Mouse (Mus musculus) CH12.LX (cell line): ENCODE data around the gene Elf1. TPM values are rescaled to one million over a fixed set of nuclear protein-coding genes. Genes with fewer than 3 reads are reported as not detected.

Experiments
- DNase-seq: peaks from one replicate; pipeline ENCODE4 v3.0.0-alpha.2; 2013; ENCODE audit errors: extremely low read depth
- H3K27ac ChIP-seq: 2 replicates; pipeline ENCODE4 v1.5.1; 2012; ENCODE audit warnings: low read depth, mild to moderate bottlenecking, control low read depth, moderate library complexity; ENCODE audit not compliant: insufficient read depth
- H3K27me3 ChIP-seq: replicated peaks from 2 replicates; pipeline ENCODE3; 2012; ENCODE audit warnings: inconsistent platforms
- H3K36me3 ChIP-seq, 2 experiments: replicated peaks in 1 of 2; 2 replicates each; pipeline versions ENCODE3 to v1.6.1; 2012; ENCODE audit warnings: inconsistent platforms in 1 of 2, low read length in 1 of 2, mild to moderate bottlenecking in 1 of 2, mixed read lengths in 1 of 2, moderate library complexity in 1 of 2; ENCODE audit not compliant: control insufficient read depth in 1 of 2, insufficient read depth in 1 of 2
- H3K4me1 ChIP-seq, 2 experiments: 2 replicates each; pipeline ENCODE4 v1.6.1; 2012; ENCODE audit warnings: inconsistent platforms in 1 of 2, moderate library complexity in 1 of 2; ENCODE audit not compliant: insufficient read depth in 2 of 2, control insufficient read depth in 1 of 2
- H3K4me2 ChIP-seq: 2 replicates; pipeline ENCODE4 v1.6.1; 2012; ENCODE audit warnings: low read depth, mild to moderate bottlenecking, control low read depth; ENCODE audit not compliant: poor library complexity, insufficient read depth, severe bottlenecking
- H3K4me3 ChIP-seq, 3 experiments: fragments of 150-350 bp in 1 of 3; sonication (generic) in 1 of 3; replicated peaks in 1 of 3; 2 replicates each; pipeline versions ENCODE3 to v1.5.1; 2011 to 2012; ENCODE audit warnings: low read depth in 2 of 3, low read length in 2 of 3, mild to moderate bottlenecking in 2 of 3, moderate library complexity in 2 of 3, control low read depth in 1 of 3, improper control_type of control experiment in 1 of 3, inconsistent platforms in 1 of 3, mixed read lengths in 1 of 3; ENCODE audit not compliant: poor library complexity in 1 of 3
- H3K79me2 ChIP-seq: replicated peaks from 2 replicates; pipeline ENCODE4 v1.6.1; 2012; ENCODE audit warnings: mild to moderate bottlenecking, moderate library complexity; ENCODE audit not compliant: control insufficient read depth, poor library complexity, insufficient read depth, severe bottlenecking; ENCODE audit errors: extremely low read depth
- H3K9ac ChIP-seq: 2 replicates; pipeline ENCODE4 v1.6.1; 2012; ENCODE audit warnings: low read depth, mild to moderate bottlenecking, control low read depth, moderate library complexity; ENCODE audit not compliant: insufficient read depth
- H3K9me3 ChIP-seq: replicated peaks from 2 replicates; pipeline ENCODE3; 2012; ENCODE audit warnings: low read length, inconsistent platforms, mixed read lengths
- BHLHE40 ChIP-seq: IDR thresholded peaks from 2 replicates; pipeline ENCODE4 v1.6.1; 2011; ENCODE audit warnings: mild to moderate bottlenecking, low read depth, low read length, improper control_type of control experiment
- CHD1 ChIP-seq: IDR thresholded peaks from 2 replicates; pipeline ENCODE4 v1.6.1; 2012; ENCODE audit warnings: low read depth, low read length, improper control_type of control experiment, inconsistent platforms
- CTCF ChIP-seq, 2 experiments: IDR thresholded peaks in 1 of 2; conservative IDR thresholded peaks in 1 of 2; 2 replicates each; pipeline ENCODE4 v1.5.1; 2011 to 2012; ENCODE audit warnings: low read depth in 2 of 2, low read length in 2 of 2, improper control_type of control experiment in 1 of 2, inconsistent platforms in 1 of 2, mild to moderate bottlenecking in 1 of 2, moderate library complexity in 1 of 2
- E2F4 ChIP-seq: IDR thresholded peaks from 2 replicates; pipeline ENCODE4 v1.6.1; 2011; ENCODE audit warnings: low read depth, low read length, improper control_type of control experiment; ENCODE audit not compliant: insufficient replicate concordance
- ELF1 ChIP-seq: IDR thresholded peaks from 2 replicates; pipeline ENCODE4 v1.6.1; 2014; ENCODE audit warnings: low read depth, mild to moderate bottlenecking, inconsistent platforms, low read length, improper control_type of control experiment
- EP300 ChIP-seq: IDR thresholded peaks from 2 replicates; pipeline ENCODE4 v1.6.1; 2011; ENCODE audit warnings: low read length, improper control_type of control experiment
- IRF4 ChIP-seq: IDR thresholded peaks from 2 replicates; pipeline ENCODE4 v1.6.1; 2014; ENCODE audit warnings: low read depth, mild to moderate bottlenecking, inconsistent platforms, low read length, improper control_type of control experiment
- KAT2A ChIP-seq: IDR thresholded peaks from 2 replicates; pipeline ENCODE4 v1.6.1; 2012; ENCODE audit warnings: low read length, improper control_type of control experiment, inconsistent platforms; ENCODE audit not compliant: insufficient replicate concordance
- MAZ ChIP-seq: IDR thresholded peaks from 2 replicates; pipeline ENCODE4 v1.6.1; 2012; ENCODE audit warnings: low read depth, mild to moderate bottlenecking, inconsistent platforms, low read length, improper control_type of control experiment, moderate library complexity
- MYC ChIP-seq: IDR thresholded peaks from 2 replicates; pipeline ENCODE4 v1.6.1; 2011; ENCODE audit warnings: low read depth, mild to moderate bottlenecking, improper control_type of control experiment, low read length
- NELFE ChIP-seq: IDR thresholded peaks from 2 replicates; pipeline ENCODE4 v1.6.1; 2011; ENCODE audit warnings: low read depth, low read length, improper control_type of control experiment
- NRF1 ChIP-seq: IDR thresholded peaks from 2 replicates; pipeline ENCODE4 v1.6.1; 2014; ENCODE audit warnings: low read depth, mild to moderate bottlenecking, inconsistent platforms, low read length, improper control_type of control experiment, moderate library complexity
- PAX5 ChIP-seq: IDR thresholded peaks from 2 replicates; pipeline ENCODE4 v1.6.1; 2012; ENCODE audit warnings: low read length, inconsistent platforms, mixed read lengths
- ZC3H11A ChIP-seq: IDR thresholded peaks from 2 replicates; pipeline ENCODE4 v1.6.1; 2012; ENCODE audit warnings: low read depth, mild to moderate bottlenecking, inconsistent platforms, low read length, improper control_type of control experiment
- ZMIZ1 ChIP-seq: IDR thresholded peaks from 2 replicates; pipeline ENCODE4 v1.6.1; 2012; ENCODE audit warnings: low read depth, mild to moderate bottlenecking, inconsistent platforms, low read length, improper control_type of control experiment
- ZNF384 ChIP-seq: IDR thresholded peaks from 2 replicates; pipeline ENCODE4 v1.6.1; 2012; ENCODE audit warnings: low read depth, low read length, improper control_type of control experiment, inconsistent platforms
- dilution Hi-C: fragments of 300-500 bp; cut with MboI; formaldehyde crosslinking; loops from 2 replicates; pipeline ENCODE4 v1.14.3; 2020; ENCODE audit warnings: low sequenced_read_pairs; ENCODE audit not compliant: extremely low pct_unique_long_range_greater_than_20kb, extremely low pct_ligation_motif_present
- in situ Hi-C: fragments of 300-500 bp; cut with MboI; formaldehyde crosslinking; loops from 3 replicates; pipeline ENCODE4 v1.14.3; 2019; ENCODE audit warnings: low sequenced_read_pairs, low pct_ligation_motif_present, low pct_unique_long_range_greater_than_20kb, mixed read lengths
- polyA plus RNA-seq: library from polyadenylated mRNA; unstranded; fragments of >175 nt; gene quantifications from 2 replicates; pipeline ENCODE4 v1.2.1, GENCODE M21; 2012; ENCODE audit warnings: low read depth; ENCODE audit not compliant: insufficient read length
- total RNA-seq, 2 experiments: library from RNA; depleted of rRNA; stranded (reverse); fragments of 300-350 nt in 1 of 2; fragments of >200 nt in 1 of 2; gene quantifications; 2 replicates each; pipeline ENCODE4 v1.2.3; 2012 to 2014

Gene Elf1
- total and polyA plus RNA-seq, 3 experiments, result 37.1 to 71.7 (median 54.4) TPM

GRCm38 (mm10) chr14:79541606-79542005 lies 60.6 kb downstream of the Elf1 start:
- H3K4me3 ChIP-seq, result no peak overlapping the region
- in situ Hi-C loops (no loop called here), dilution Hi-C loops (no loop called here)
- H3K9me3 ChIP-seq, result no peaks in the 10 kb centered on the region
- DNase-seq, result no peak
- peaks cover 13 to 66% of the 10 kb centered on the region in 2 experiments for H3K36me3 ChIP-seq
- peaks cover 85% of the 10 kb centered on the region for H3K79me2 ChIP-seq
- H3K27me3 ChIP-seq, result no peaks in the 10 kb centered on the region
- no peak for TF ChIP-seq E2F4
- no peak overlapping the region for H3K27ac ChIP-seq
- no peak overlapping the region for H3K4me2 ChIP-seq
- peaks cover 6 to 60% of the 10 kb centered on the region in 2 experiments for H3K4me1 ChIP-seq
- no peak overlapping the region for H3K9ac ChIP-seq

- H3K27me3 ChIP-seq, result no peaks in the 10 kb centered on the region
- in situ Hi-C loops, result no loop called here
- peak overlapping the region; percentile 63 for H3K9ac ChIP-seq
- H3K4me3 ChIP-seq, result peak overlapping the region in 1 of 3 experiments; percentile 18
- peak overlapping the region; percentile 84 for H3K4me2 ChIP-seq
- dilution Hi-C loops, result no loop called here
- peaks cover 7 to 67% of the 10 kb centered on the region in 2 experiments; a peak in 3 of 4 replicates for H3K4me1 ChIP-seq
- H3K36me3 ChIP-seq, result peaks cover 7 to 47% of the 10 kb centered on the region in 2 experiments
- H3K27ac ChIP-seq, result peak overlapping the region; percentile 48
- DNase-seq, result no peak
- TF ChIP-seq PAX5 (no peak), EP300 (0 out of 2 replicates have a peak, but pooled peaks have one; percentile 9), MAZ (0 out of 2 replicates have a peak, but pooled peaks have one; percentile 31)
- TF ChIP-seq, all 38 proteins: peak for 2
- Histone ChIP-seq H3K79me2 (peaks cover 92% of the 10 kb centered on the region), H3K9me3 (no peaks in the 10 kb centered on the region)
These were observed 68.3 kb downstream of the Elf1 start for GRCm38 (mm10) chr14:79549343-79549742.

- Histone ChIP-seq H3K79me2 (peaks cover 94% of the 10 kb centered on the region), H3K4me3 (no peak overlapping the region), H3K36me3 (peaks cover 8 to 48% of the 10 kb centered on the region in 2 experiments), H3K9ac (no peak overlapping the region), H3K27me3 (no peaks in the 10 kb centered on the region), H3K9me3 (no peaks in the 10 kb centered on the region), H3K27ac (peak overlapping the region; percentile 69), H3K4me1 (peaks cover 10 to 75% of the 10 kb centered on the region in 2 experiments; a peak in 3 of 4 replicates), H3K4me2 (no peak overlapping the region)
- dilution Hi-C loops (no loop called here), in situ Hi-C loops (no loop called here)
- TF ChIP-seq EP300 (no peak), CHD1 (no peak), ZC3H11A (no peak), ZMIZ1 (no peak), NELFE (no peak), IRF4 (no peak), BHLHE40 (no peak), CTCF (conservative IDR thresholded peaks at IDR 0.05 in 1 of 2, IDR thresholded peaks at IDR 0.05 in 1 of 2; ENCODE audit: low read depth in 2 of 2, low read length in 2 of 2) (no peak), KAT2A (no peak), MAZ (no peak), NRF1 (no peak), ELF1 (no peak), MYC (no peak), ZNF384 (no peak)
- DNase-seq, result no peak
These were observed 70.9 kb downstream of the Elf1 start for GRCm38 (mm10) chr14:79551929-79552328.
